Mouse (Mus musculus) cortical plate, adult 2 months (tissue): ENCODE data around the gene Hes7. TPM values are rescaled to one million over a fixed set of nuclear protein-coding genes. Genes with fewer than 3 reads are reported as not detected.
A peak's percentile ranks its signal among the peaks of the same experiment; 100 is the strongest.
"Not testable (repeated sequence)": the region's sequence is repeated elsewhere in the genome, so short reads cannot be mapped to it uniquely, and the experiment has no call there.

Experiments
- H3K27ac ChIP-seq: fragments of 200-500 bp; 2 replicates; pipeline ENCODE4 v1.5.1; 2012; ENCODE audit warnings: low read length, control low read depth, inconsistent platforms; ENCODE audit not compliant: insufficient read depth
- H3K4me1 ChIP-seq: fragments of 200-500 bp; 2 replicates; pipeline ENCODE4 v1.6.1; 2011; ENCODE audit warnings: low read length; ENCODE audit not compliant: control insufficient read depth, insufficient read depth
- H3K4me3 ChIP-seq: fragments of 200-500 bp; 2 replicates; pipeline ENCODE4 v1.5.1; 2011; ENCODE audit warnings: mild to moderate bottlenecking, low read length, control low read depth; ENCODE audit not compliant: insufficient read depth
- CTCF ChIP-seq: fragments of 200-500 bp; IDR thresholded peaks from 2 replicates; pipeline ENCODE4 v1.5.1; 2011; ENCODE audit warnings: mild to moderate bottlenecking, control low read depth, low read length; ENCODE audit not compliant: insufficient read depth; ENCODE audit errors: extremely low read depth
- POLR2A ChIP-seq: fragments of 200-500 bp; IDR thresholded peaks from 2 replicates; pipeline ENCODE4 v1.6.1; 2011; ENCODE audit warnings: mild to moderate bottlenecking, low read length, control low read depth; ENCODE audit not compliant: insufficient read depth; ENCODE audit errors: extremely low read depth
- polyA plus RNA-seq: library from polyadenylated mRNA; depleted of rRNA; stranded (reverse); fragments of >200 nt; gene quantifications from 2 replicates; pipeline ENCODE4 v1.2.3, GENCODE M21; 2012

Hes7 gene
- polyA plus RNA-seq, 1 experiment = 0.50 TPM

DNA sequence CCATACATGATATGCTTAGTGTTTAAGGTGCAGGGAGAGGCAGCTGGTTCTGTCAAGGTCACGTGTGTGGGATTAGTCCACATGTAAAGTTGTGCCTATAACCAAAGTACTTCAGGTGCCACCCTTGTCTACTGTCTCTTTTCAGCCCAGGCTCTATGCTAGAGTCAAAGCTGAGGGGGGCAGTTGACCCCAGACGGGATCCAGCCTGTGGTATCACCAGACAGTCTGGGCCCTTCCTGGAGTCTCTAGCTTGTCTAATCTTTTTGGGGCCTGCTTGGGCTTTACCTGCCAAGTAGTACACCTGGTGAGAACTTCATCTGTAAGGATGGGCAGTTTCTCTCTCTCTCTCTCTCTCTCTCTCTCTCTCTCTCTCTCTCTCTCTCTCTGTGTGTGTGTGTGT, 32.6 kb upstream of the Hes7 start:
- TF ChIP-seq CTCF = no peak
- no peak for TF ChIP-seq POLR2A
- H3K27ac ChIP-seq = peak overlapping the region; percentile 98
- H3K4me3 ChIP-seq = peak overlapping the region; percentile 96; the same call in 1 of the 2 replicates
- peaks cover 3% of the 10 kb centered on the region for H3K4me1 ChIP-seq

GRCm38 (mm10) chr11:69088103-69088855, 31.9 kb upstream of the Hes7 start, which contains the start of gene Vamp2:
Gene Vamp2 (plus strand): TSS chr11:69088490.
- Histone ChIP-seq H3K4me3 (peak within 1 kb of the TSS; percentile 96), H3K27ac (peak within 1 kb of the TSS; percentile 100), H3K4me1 (peaks cover 3% of the 10 kb centered on the region)
- no peak for TF ChIP-seq CTCF
- peak; percentile 42; the same call in 1 of the 2 replicates for TF ChIP-seq POLR2A

- peak overlapping the region; percentile 96 for H3K4me3 ChIP-seq
- H3K4me1 ChIP-seq = peaks cover 3% of the 10 kb centered on the region
- peak overlapping the region; percentile 100 for H3K27ac ChIP-seq
- TF ChIP-seq POLR2A (no peak; the same call in 1 of the 2 replicates), CTCF (no peak)
Measured at GRCm38 (mm10) chr11:69088856-69089615, 31.2 kb upstream of the Hes7 start.

- TF ChIP-seq POLR2A (0 out of 2 replicates have a peak, but pooled peaks have one; percentile 24), CTCF (no peak)
- Histone ChIP-seq H3K4me1 (peaks cover 3% of the 10 kb centered on the region), H3K4me3 (peak overlapping the region; percentile 96), H3K27ac (peak overlapping the region; percentile 100)
Measured at GRCm38 (mm10) chr11:69089616-69090290, 30.5 kb upstream of the Hes7 start.

DNA sequence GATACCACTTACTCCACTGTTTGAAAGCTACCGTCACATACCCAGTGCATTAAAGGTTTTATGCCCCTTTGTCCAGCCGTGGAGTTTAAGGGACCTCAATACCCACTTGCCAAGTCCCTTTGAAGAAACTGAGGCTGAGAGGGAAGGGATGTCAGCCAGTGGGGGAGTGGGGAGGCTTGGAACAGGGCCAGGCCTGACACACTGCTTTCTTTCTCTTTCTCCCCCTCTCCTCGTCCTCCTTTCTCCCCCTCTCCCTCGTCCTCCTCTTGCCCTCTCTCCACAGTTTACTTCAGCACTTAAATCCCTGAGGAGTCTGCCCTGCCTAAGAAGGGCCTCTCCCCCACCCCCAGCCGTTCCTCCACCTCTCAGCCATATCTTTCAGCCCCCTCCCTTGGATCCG, 29.8 kb upstream of the Hes7 start:
- peaks cover 3% of the 10 kb centered on the region for H3K4me1 ChIP-seq
- H3K4me3 ChIP-seq = peak overlapping the region; percentile 96
- no peak for TF ChIP-seq POLR2A
- no peak for TF ChIP-seq CTCF
- no peak overlapping the region for H3K27ac ChIP-seq

- no peak overlapping the region for H3K4me3 ChIP-seq
- peaks cover 1% of the 10 kb centered on the region for H3K4me1 ChIP-seq
- TF ChIP-seq CTCF = no peak
- no peak for TF ChIP-seq POLR2A
- no peak overlapping the region for H3K27ac ChIP-seq
Measured at GRCm38 (mm10) chr11:69091566-69092385, 28.4 kb upstream of the Hes7 start.

GRCm38 (mm10) chr11:69092386-69092751, 27.8 kb upstream of the Hes7 start:
- H3K27ac ChIP-seq = no peak overlapping the region
- TF ChIP-seq CTCF (peak; percentile 79), POLR2A (no peak)
- peaks cover 1% of the 10 kb centered on the region for H3K4me1 ChIP-seq

GRCm38 (mm10) chr11:69092871-69093270, 27.3 kb upstream of the Hes7 start:
- Histone ChIP-seq H3K4me1 (peaks cover 1% of the 10 kb centered on the region), H3K4me3 (no peak overlapping the region), H3K27ac (no peak overlapping the region)
- no peak for TF ChIP-seq CTCF
- TF ChIP-seq POLR2A = 0 out of 2 replicates have a peak, but pooled peaks have one; percentile 5

More at GRCm38 (mm10) chr11:69092386-69092751, 27.8 kb upstream of the Hes7 start:
- H3K4me3 ChIP-seq = no peak overlapping the region

DNA sequence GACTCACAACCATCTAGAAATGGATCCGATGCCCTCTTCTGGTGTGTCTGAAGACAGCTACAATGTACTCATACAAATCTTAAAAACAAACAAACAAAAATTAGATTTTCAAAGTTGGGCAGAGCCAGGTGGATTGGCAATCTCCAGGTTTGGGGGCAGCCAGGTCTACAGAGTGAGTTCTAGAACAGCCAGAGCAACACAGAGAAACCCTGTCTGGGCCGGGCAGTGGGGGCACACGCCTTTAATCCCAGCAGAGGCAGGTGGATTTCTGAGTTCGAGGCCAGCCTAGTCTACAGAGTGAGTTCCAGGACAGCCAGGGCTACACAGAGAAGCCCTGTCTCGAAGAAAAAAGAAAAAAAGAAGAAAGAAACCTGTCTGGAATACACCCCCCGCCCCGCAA, 26.3 kb upstream of the Hes7 start:
- not testable (repeated sequence) for H3K4me3 ChIP-seq, H3K27ac ChIP-seq, H3K4me1 ChIP-seq
